Mouse (Mus musculus) lung, embryonic 14.5 days (tissue): ENCODE measurements around the gene Drg1. TPM values are rescaled to one million over a fixed set of nuclear protein-coding genes. Genes with fewer than 3 reads are reported as not detected.
"Not testable (repeated sequence)": the region's sequence is repeated elsewhere in the genome, so short reads cannot be mapped to it uniquely, and the experiment has no call there.

Experiments used
- ATAC-seq: fragments of 200-750 bp; cut with Nextera tagmentation; 2 replicates; pipeline ENCODE4 v1.8.0; 2017; ENCODE audit warnings: mild to moderate bottlenecking, moderate TSS enrichment, moderate library complexity; ENCODE audit not compliant: insufficient read depth
- DNase-seq: peaks from one replicate; pipeline ENCODE4 v3.0.0-alpha.2; 2015
- H3K27ac ChIP-seq: fragments of 300-500 bp; sonication (generic); 2 replicates; pipeline ENCODE4 v1.5.1; 2014; ENCODE audit warnings: low read depth, mild to moderate bottlenecking, moderate library complexity
- H3K27me3 ChIP-seq: fragments of 300-500 bp; sonication (generic); 2 replicates; pipeline ENCODE4 v1.6.1; 2014; ENCODE audit warnings: low read length, control low read depth; ENCODE audit not compliant: insufficient read depth
- H3K36me3 ChIP-seq: fragments of 300-500 bp; sonication (generic); 2 replicates; pipeline ENCODE4 v1.6.1; 2014; ENCODE audit warnings: control low read depth; ENCODE audit not compliant: insufficient read depth
- H3K4me1 ChIP-seq: fragments of 300-500 bp; sonication (generic); 2 replicates; pipeline ENCODE4 v1.6.1; 2014; ENCODE audit warnings: antibody characterized with exemption, control low read depth; ENCODE audit not compliant: insufficient read depth
- H3K4me2 ChIP-seq: fragments of 300-500 bp; sonication (generic); 2 replicates; pipeline ENCODE4 v1.6.1; 2014; ENCODE audit warnings: mild to moderate bottlenecking
- H3K4me3 ChIP-seq: fragments of 300-500 bp; sonication (generic); 2 replicates; pipeline ENCODE4 v1.5.1; 2014; ENCODE audit warnings: low read depth, low read length
- H3K9ac ChIP-seq: fragments of 300-500 bp; sonication (generic); 2 replicates; pipeline ENCODE4 v1.6.1; 2014
- H3K9me3 ChIP-seq: fragments of 300-500 bp; sonication (generic); 2 replicates; pipeline ENCODE4 v1.6.1; 2016; ENCODE audit warnings: low read depth, low read length, control low read depth
- WGBS: fragments of 180-500 bp; shearing (Covaris S2); extraction: QIAGEN DNeasy Blood & Tissue Kit; methylation state at CpG from one replicate; pipeline ENCODE4 v1.1.7; 2014; 5-methylcytosine and 5-hydroxymethylcytosine counted together
- polyA plus RNA-seq: library from polyadenylated mRNA; unstranded; fragments of >200 nt; fragmentation: Nextera tagmentation; extraction: Ambion mirVana; gene quantifications from 2 replicates; pipeline ENCODE4 v1.2.1, GENCODE M21; 2014

Drg1 gene
- polyA plus RNA-seq, 1 experiment from 2014 or later, result 237 TPM

- H3K27ac ChIP-seq, H3K36me3 ChIP-seq, H3K4me3 ChIP-seq, H3K9me3 ChIP-seq, DNase-seq, H3K27me3 ChIP-seq, H3K9ac ChIP-seq, H3K4me2 ChIP-seq, H3K4me1 ChIP-seq: not testable (repeated sequence)
- peak; percentile 57 for ATAC-seq
- 84% methylated on average over 4 of the region's 5 CpGs for WGBS
Measured at GRCm38 (mm10) chr11:3142413-3142812, 123.8 kb downstream of the Drg1 start.

DNA sequence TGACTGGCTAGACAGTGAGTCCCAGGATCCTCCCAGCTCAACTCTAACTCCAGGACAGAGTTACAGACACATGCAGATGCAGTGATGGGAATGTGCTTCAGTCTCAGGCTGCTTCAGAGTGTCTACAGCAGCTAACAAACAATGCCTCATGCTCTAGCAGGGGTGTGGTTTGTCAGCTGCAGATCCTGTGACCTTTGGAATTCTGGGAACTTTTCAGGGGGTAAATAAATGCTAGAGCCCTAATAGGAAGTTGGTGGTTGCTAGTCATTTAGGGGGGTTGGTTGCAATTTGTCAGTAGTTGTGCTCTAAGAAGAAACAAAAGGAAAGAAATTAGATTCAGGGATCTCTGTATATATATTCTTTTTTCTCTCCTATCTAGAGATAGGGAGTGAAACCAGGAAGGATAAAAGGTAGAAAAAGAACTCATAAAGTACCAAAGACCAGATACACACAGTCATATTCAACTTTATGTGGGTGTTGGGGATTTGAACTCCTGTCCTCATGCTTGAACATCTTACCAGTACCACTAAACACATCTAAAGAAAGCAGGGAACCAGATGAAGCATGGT is 125.2 kb downstream of the Drg1 start:
- H3K9ac ChIP-seq, H3K4me3 ChIP-seq, ATAC-seq, H3K27ac ChIP-seq, H3K27me3 ChIP-seq, H3K36me3 ChIP-seq, H3K4me2 ChIP-seq, H3K4me1 ChIP-seq, DNase-seq, H3K9me3 ChIP-seq: not testable (repeated sequence)

DNA sequence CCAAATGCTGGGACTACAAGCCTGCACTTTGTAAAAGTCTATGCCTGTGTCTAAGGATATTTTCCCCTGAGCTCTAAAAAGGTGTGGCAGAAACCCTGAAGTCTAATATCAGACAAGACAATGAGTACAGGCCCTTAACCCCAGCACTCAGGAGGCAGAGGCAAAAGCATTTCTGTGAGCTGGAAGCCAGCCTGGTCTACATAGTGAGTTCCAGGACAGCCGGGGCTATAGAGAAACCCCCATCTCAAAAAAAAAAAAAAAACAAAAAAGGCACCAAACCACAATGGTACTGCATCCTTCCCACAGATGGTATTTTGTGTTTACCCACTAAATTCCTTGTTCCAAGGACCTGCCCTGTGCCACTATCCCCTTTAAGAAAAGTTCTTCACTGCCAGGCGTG is 127.9 kb downstream of the Drg1 start:
- H3K36me3 ChIP-seq, H3K9ac ChIP-seq, H3K27me3 ChIP-seq, H3K4me3 ChIP-seq, H3K4me1 ChIP-seq, H3K27ac ChIP-seq, H3K9me3 ChIP-seq, H3K4me2 ChIP-seq, DNase-seq, ATAC-seq: not testable (repeated sequence)
- 87% methylated on average over 2 of the region's 2 CpGs for WGBS

Other genes starting within 250 kb of the Drg1 start
- 10.7 and 10.8 TPM in 2 replicates for gene Sfi1, start 73.0 kb downstream of the Drg1 start, polyA plus RNA-seq
- 58.1 and 59.8 TPM in 2 replicates for gene Eif4enif1, start 64.0 kb downstream of the Drg1 start, polyA plus RNA-seq
- gene Patz1, start 22.5 kb upstream of the Drg1 start, polyA plus RNA-seq, result 60.7 and 61.3 TPM in 2 replicates
- gene Pik3ip1, start 64.0 kb upstream of the Drg1 start, polyA plus RNA-seq, result 6.4 and 8.5 TPM in 2 replicates
- gene Limk2, start 142.8 kb upstream of the Drg1 start, polyA plus RNA-seq, result 45.3 and 49.1 TPM in 2 replicates
- 37.9 and 40.7 TPM in 2 replicates for gene Rnf185, start 185.9 kb upstream of the Drg1 start, polyA plus RNA-seq
- 0.46 and 0.47 TPM in 2 replicates for gene Pla2g3, start 221.9 kb upstream of the Drg1 start, polyA plus RNA-seq
- gene Inpp5j, start 238.4 kb upstream of the Drg1 start, polyA plus RNA-seq, result 1.2 and 1.5 TPM in 2 replicates
- 100 and 110 TPM in 2 replicates for gene Selenom, start 248.3 kb upstream of the Drg1 start, polyA plus RNA-seq